Mouse (Mus musculus): ENCODE results near the gene Msantd3.

GRCm38 (mm10) chr4:48543071-48543865 is 3.5 kb downstream of the Msantd3 start:
- TF ChIP-seq CTCF (IDR thresholded peaks at IDR 0.05; ENCODE audit: control insufficient read depth, insufficient read depth, insufficient read length): no peak
- TF ChIP-seq MYOG (IDR thresholded peaks at IDR 0.05; ENCODE audit: control insufficient read depth, extremely low read depth, insufficient read length): no peak
- no peak for TF ChIP-seq MYOD1 (IDR thresholded peaks at IDR 0.05; ENCODE audit: control insufficient read depth, insufficient read length, low read depth)
- TF ChIP-seq USF1 (IDR thresholded peaks at IDR 0.05; ENCODE audit: low read depth): no peak
- no peak for TF ChIP-seq MAX (IDR thresholded peaks at IDR 0.05)
